Mouse (Mus musculus) brain, embryonic 14.5 days (tissue): ENCODE measurements around the gene Adcy3.

ENCODE experiments used
- CTCF ChIP-seq: fragments of 200-500 bp; IDR thresholded peaks from 2 replicates; pipeline ENCODE4 v1.5.1; 2012; ENCODE audit warnings: inconsistent platforms, mild to moderate bottlenecking, moderate library complexity, borderline replicate concordance; ENCODE audit not compliant: insufficient read depth, insufficient read length; ENCODE audit errors: extremely low read depth
- POLR2A ChIP-seq: fragments of 200-500 bp; IDR thresholded peaks from 2 replicates; pipeline ENCODE4 v1.6.1; 2012; ENCODE audit warnings: mild to moderate bottlenecking, inconsistent platforms, borderline replicate concordance; ENCODE audit not compliant: poor library complexity, insufficient read depth, insufficient read length, severe bottlenecking; ENCODE audit errors: extremely low read depth

DNA sequence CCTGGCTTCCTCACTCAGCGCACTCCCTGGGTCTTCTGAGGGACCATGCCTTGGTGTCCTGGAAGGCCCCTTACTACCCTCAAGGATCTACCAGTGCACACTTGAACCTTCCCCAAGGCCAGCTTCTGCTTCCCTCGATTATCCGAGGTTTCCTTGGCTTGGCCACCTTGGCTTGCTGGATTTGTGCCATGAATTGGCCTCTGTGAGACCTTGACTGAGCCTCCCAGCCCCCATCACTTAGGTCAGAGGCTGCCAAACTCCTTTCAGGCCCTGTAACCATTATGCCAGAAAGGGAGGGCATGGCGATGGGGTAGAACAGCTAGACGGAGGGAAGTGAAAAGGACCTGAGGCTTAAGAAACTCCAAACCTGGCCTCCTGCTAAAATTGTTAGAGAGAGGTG is 36.7 kb downstream of the Adcy3 start:
- TF ChIP-seq POLR2A (no peak), CTCF (no peak)
